Mouse (Mus musculus): ENCODE results near the gene Tbca.
A peak's percentile ranks its signal among the peaks of the same experiment; 100 is the strongest.

The Tbca gene

GRCm38 (mm10) chr13:94788771-94789649, at the start of gene Tbca:
Tbca (plus strand) TSS chr13:94788910.
- DNase-seq (ENCODE audit: inconsistent age in 2 of 2, low spot score in 1 of 2): peak; percentile 90 to 97

- no peak for DNase-seq (ENCODE audit: inconsistent age in 2 of 2, low spot score in 1 of 2)
Observed at GRCm38 (mm10) chr13:94745176-94745575, 43.5 kb upstream of the Tbca start.

- no peak for DNase-seq (ENCODE audit: inconsistent age in 2 of 2, low spot score in 1 of 2)
Observed at GRCm38 (mm10) chr13:94765852-94766251, 22.9 kb upstream of the Tbca start.

- DNase-seq (ENCODE audit: inconsistent age in 2 of 2, low spot score in 1 of 2): no peak
Observed at GRCm38 (mm10) chr13:94768460-94769154, 20.1 kb upstream of the Tbca start.

DNA sequence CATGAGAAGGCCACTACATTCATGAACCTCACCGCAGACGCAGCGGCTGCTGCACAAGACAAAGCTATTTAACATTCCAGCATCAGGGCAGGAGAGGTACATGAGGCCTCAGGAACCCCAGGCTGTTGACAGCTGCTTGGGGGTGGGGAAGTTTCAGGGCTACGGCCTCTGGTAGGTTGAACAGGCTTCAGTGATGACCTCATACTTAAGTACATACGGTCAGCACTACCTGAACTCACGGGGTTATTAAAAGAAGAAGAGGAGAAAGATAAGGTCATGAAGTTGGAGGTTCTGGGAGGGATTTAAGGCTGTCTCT, 19.6 kb upstream of the Tbca start:
- DNase-seq (ENCODE audit: inconsistent age in 2 of 2, low spot score in 1 of 2): no peak

- no peak for DNase-seq (ENCODE audit: inconsistent age in 2 of 2, low spot score in 1 of 2)
Observed at GRCm38 (mm10) chr13:94786866-94787265, 1.8 kb upstream of the Tbca start.

DNA sequence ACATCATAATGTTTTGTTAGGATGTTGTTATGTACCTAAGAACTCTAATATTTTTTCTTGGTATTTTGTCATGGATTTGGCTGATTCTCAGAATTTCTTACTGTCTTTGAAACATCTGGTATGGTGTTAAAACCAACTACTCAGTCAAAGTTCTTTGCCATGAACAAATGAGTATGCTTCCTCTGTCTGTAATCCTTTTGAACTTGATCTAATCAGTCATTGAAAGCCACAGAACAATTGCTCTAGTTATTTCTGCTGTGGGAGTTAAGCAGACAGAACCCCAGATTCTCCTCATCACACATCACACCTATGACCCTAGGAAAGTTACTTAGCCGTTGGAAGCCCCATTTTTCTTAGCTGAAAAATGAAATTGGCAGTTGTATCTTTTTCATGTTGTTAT, 6.0 kb downstream of the Tbca start:
- no peak for DNase-seq (ENCODE audit: inconsistent age in 2 of 2, low spot score in 1 of 2)

- no peak for DNase-seq (ENCODE audit: inconsistent age in 2 of 2, low spot score in 1 of 2)
Observed at GRCm38 (mm10) chr13:94803480-94804057, 14.9 kb downstream of the Tbca start.

GRCm38 (mm10) chr13:94806315-94807179, 17.8 kb downstream of the Tbca start:
- DNase-seq (ENCODE audit: inconsistent age in 2 of 2, low spot score in 1 of 2): no peak

DNA sequence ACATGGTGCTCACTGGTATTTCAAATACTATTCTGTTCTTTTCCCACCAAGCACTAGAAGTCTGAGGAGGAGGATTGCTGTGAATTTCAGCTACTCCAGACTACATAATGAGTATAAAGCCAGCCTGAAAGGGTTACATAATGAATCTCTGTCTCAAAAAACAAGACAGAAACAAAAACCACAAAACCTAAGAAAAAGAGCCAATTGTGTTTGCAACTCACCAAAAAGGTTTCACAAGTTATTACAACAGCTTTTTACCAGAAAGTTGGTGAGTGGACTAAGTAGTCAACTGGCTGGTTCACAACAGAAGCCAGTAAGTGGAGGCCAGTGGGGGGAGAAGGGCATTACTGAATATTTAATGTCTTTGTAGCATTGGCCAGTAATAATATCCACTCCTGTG, 19.9 kb downstream of the Tbca start:
- DNase-seq (ENCODE audit: inconsistent age in 2 of 2, low spot score in 1 of 2): no peak

- DNase-seq (ENCODE audit: inconsistent age in 2 of 2, low spot score in 1 of 2): no peak
Observed at GRCm38 (mm10) chr13:94809724-94810123, 21.0 kb downstream of the Tbca start.

- DNase-seq (ENCODE audit: inconsistent age in 2 of 2, low spot score in 1 of 2): no peak
Observed at GRCm38 (mm10) chr13:94811451-94811850, 22.7 kb downstream of the Tbca start.

DNA sequence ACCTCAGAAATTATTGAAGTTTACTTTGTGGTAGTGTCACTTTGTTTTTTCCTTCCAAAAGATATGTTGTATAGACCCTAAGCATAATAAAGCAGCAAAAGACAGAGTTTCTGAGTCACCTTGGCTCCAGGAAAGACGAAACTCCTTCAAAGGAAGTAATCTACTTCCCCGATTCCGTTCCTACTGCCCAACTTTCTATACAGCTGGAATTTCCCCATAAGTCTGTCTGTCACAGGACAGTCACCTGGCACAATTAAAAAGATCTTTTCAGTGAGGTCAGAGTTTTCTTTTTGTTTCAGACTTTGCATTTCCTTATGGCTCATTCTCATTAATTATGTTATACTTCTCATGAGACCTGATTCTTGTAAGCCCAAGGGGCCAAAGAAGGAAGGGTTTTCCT, 25.1 kb downstream of the Tbca start:
- no peak for DNase-seq (ENCODE audit: inconsistent age in 2 of 2, low spot score in 1 of 2)

GRCm38 (mm10) chr13:94820516-94820915, 31.8 kb downstream of the Tbca start:
- DNase-seq (ENCODE audit: inconsistent age in 2 of 2, low spot score in 1 of 2): no peak

DNA sequence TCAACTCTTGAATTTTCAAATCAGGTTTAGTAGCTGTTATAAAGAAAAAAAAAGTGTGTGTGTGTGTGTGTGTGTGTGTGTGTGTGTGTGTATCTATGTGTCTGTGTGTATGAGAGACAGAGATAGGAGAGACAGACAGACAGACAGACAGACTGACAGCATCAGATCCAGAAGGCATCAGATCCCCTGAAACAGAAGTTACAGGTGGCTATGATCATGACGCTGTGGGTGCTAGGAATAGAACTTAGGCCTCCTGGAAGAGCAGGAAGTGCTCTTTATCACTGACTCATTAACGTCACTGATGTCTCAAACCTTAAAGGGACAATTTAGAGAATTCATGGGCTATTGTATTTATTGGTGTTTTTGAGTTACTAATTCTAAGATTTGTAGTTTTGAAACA, 32.2 kb downstream of the Tbca start:
- no peak for DNase-seq (ENCODE audit: inconsistent age in 2 of 2, low spot score in 1 of 2)

DNA sequence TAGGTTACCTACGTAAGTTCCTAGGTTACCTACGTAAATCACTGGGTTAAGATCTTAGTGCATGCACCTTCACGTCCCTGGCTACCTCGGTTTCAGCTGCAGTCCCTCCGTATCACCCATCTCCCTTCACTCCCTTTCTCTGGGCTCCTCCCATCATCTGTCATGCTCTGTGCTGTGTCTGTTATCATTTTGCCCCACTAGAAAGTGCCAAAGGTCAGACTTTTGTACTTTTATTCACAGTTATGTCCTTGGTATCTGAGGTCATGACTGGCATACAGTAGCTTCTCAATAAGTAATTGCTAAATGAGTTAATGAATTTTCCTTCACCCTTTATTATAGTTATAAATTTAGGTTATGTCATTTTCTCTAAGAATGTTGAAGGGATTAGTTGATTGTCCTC, 37.7 kb downstream of the Tbca start:
- no peak for DNase-seq (ENCODE audit: inconsistent age in 2 of 2, low spot score in 1 of 2)

- no peak for DNase-seq (ENCODE audit: inconsistent age in 2 of 2, low spot score in 1 of 2)
Observed at GRCm38 (mm10) chr13:94826986-94827385, 38.3 kb downstream of the Tbca start.

- no peak for DNase-seq (ENCODE audit: inconsistent age in 2 of 2, low spot score in 1 of 2)
Observed at GRCm38 (mm10) chr13:94827847-94828246, 39.1 kb downstream of the Tbca start.

- DNase-seq (ENCODE audit: inconsistent age in 2 of 2, low spot score in 1 of 2): no peak
Observed at GRCm38 (mm10) chr13:94838047-94838720, 49.5 kb downstream of the Tbca start.

GRCm38 (mm10) chr13:94838756-94839337, 50.1 kb downstream of the Tbca start:
- DNase-seq (ENCODE audit: inconsistent age in 2 of 2, low spot score in 1 of 2): peak in 1 of 2 experiments; percentile 20

All from adrenal gland, adult (tissue).